Mouse (Mus musculus) midbrain, embryonic 15.5 days (tissue): ENCODE data around the gene Grm5. TPM values are rescaled to one million over a fixed set of nuclear protein-coding genes. Genes with fewer than 3 reads are reported as not detected.

ENCODE experiments used
- ATAC-seq: fragments of 200-750 bp; cut with Nextera tagmentation; replicated peaks from 2 replicates; pipeline ENCODE4 v1.8.0; 2017; ENCODE audit warnings: moderate TSS enrichment
- H3K27ac ChIP-seq: fragments of 300-500 bp; sonication (generic); 2 replicates; pipeline ENCODE4 v1.5.1; 2015; ENCODE audit warnings: mild to moderate bottlenecking, inconsistent platforms
- H3K27me3 ChIP-seq: fragments of 300-500 bp; sonication (generic); replicated peaks from 2 replicates; pipeline ENCODE4 v1.6.1; 2015; ENCODE audit warnings: inconsistent platforms
- H3K36me3 ChIP-seq: fragments of 300-500 bp; sonication (generic); replicated peaks from 2 replicates; pipeline ENCODE4 v1.6.1; 2015; ENCODE audit warnings: inconsistent platforms
- H3K4me1 ChIP-seq: fragments of 300-500 bp; sonication (generic); 2 replicates; pipeline ENCODE4 v1.6.1; 2015; ENCODE audit warnings: inconsistent platforms
- H3K4me2 ChIP-seq: fragments of 300-500 bp; sonication (generic); 2 replicates; pipeline ENCODE4 v1.6.1; 2015; ENCODE audit warnings: inconsistent platforms, mild to moderate bottlenecking, moderate library complexity
- H3K4me3 ChIP-seq: fragments of 300-500 bp; sonication (generic); 2 replicates; pipeline ENCODE4 v1.5.1; 2015; ENCODE audit warnings: mild to moderate bottlenecking, inconsistent platforms
- H3K9ac ChIP-seq: fragments of 300-500 bp; sonication (generic); 2 replicates; pipeline ENCODE4 v1.6.1; 2015; ENCODE audit warnings: mild to moderate bottlenecking, inconsistent platforms
- H3K9me3 ChIP-seq: fragments of 300-500 bp; sonication (generic); 2 replicates; pipeline ENCODE4 v1.6.1; 2016; ENCODE audit warnings: inconsistent platforms
- WGBS: fragments of 180-500 bp; shearing (Covaris S2); methylation state at CpG from one replicate; pipeline ENCODE4 v1.1.7; 2015; ENCODE audit warnings: mixed read lengths; 5-methylcytosine and 5-hydroxymethylcytosine counted together
- polyA plus RNA-seq: library from polyadenylated mRNA; unstranded; fragments of >200 nt; fragmentation: Nextera tagmentation; extraction: Ambion mirVana; gene quantifications from 2 replicates; pipeline ENCODE4 v1.2.1, GENCODE M21; 2015

The Grm5 gene
- polyA plus RNA-seq, 1 experiment from 2014 or later, result 47.6 TPM

GRCm38 (mm10) chr7:87718631-87719030, 134.7 kb downstream of the Grm5 start:
- no peaks in the 10 kb centered on the region for H3K36me3 ChIP-seq
- H3K9ac ChIP-seq, result no peak overlapping the region
- no peaks in the 10 kb centered on the region for H3K9me3 ChIP-seq
- no peak for ATAC-seq
- 76% methylated on average over 1 of the region's 1 CpGs for whole genome bisulfite sequencing
- no peak overlapping the region for H3K27ac ChIP-seq
- H3K4me3 ChIP-seq, result no peak overlapping the region
- H3K4me1 ChIP-seq, result no peaks in the 10 kb centered on the region
- H3K4me2 ChIP-seq, result no peak overlapping the region
- H3K27me3 ChIP-seq, result no peaks in the 10 kb centered on the region

GRCm38 (mm10) chr7:87734511-87734910, 150.5 kb downstream of the Grm5 start:
- Histone ChIP-seq H3K27ac (no peak overlapping the region), H3K9me3 (no peaks in the 10 kb centered on the region), H3K4me1 (no peaks in the 10 kb centered on the region), H3K4me2 (no peak overlapping the region), H3K36me3 (no peaks in the 10 kb centered on the region), H3K27me3 (no peaks in the 10 kb centered on the region), H3K9ac (no peak overlapping the region), H3K4me3 (no peak overlapping the region)
- no peak for ATAC-seq

GRCm38 (mm10) chr7:87761945-87762344, 178.0 kb downstream of the Grm5 start:
- H3K9ac ChIP-seq, result no peak overlapping the region
- no peaks in the 10 kb centered on the region for H3K4me1 ChIP-seq
- H3K4me2 ChIP-seq, result no peak overlapping the region
- H3K36me3 ChIP-seq, result no peaks in the 10 kb centered on the region
- no peak overlapping the region for H3K4me3 ChIP-seq
- H3K9me3 ChIP-seq, result no peaks in the 10 kb centered on the region
- 0 out of 2 replicates have a peak, but pooled peaks have one; percentile 60 for ATAC-seq
- H3K27me3 ChIP-seq, result no peaks in the 10 kb centered on the region
- WGBS, result 36% methylated on average over 2 of the region's 2 CpGs
- no peak overlapping the region for H3K27ac ChIP-seq

- ATAC-seq, result 0 out of 2 replicates have a peak, but pooled peaks have one; percentile 58
- Histone ChIP-seq H3K4me3 (no peak overlapping the region), H3K4me1 (no peaks in the 10 kb centered on the region), H3K27me3 (no peaks in the 10 kb centered on the region), H3K27ac (no peak overlapping the region), H3K4me2 (no peak overlapping the region), H3K36me3 (no peaks in the 10 kb centered on the region), H3K9ac (no peak overlapping the region), H3K9me3 (no peaks in the 10 kb centered on the region)
- WGBS, result 32% methylated on average over 3 of the region's 3 CpGs
Measured at GRCm38 (mm10) chr7:87762376-87762775, 178.4 kb downstream of the Grm5 start.

GRCm38 (mm10) chr7:87787560-87787959, 203.6 kb downstream of the Grm5 start:
- no peak for ATAC-seq
- 83% methylated on average over 1 of the region's 1 CpGs for WGBS
- no peaks in the 10 kb centered on the region for H3K27me3 ChIP-seq
- no peak overlapping the region for H3K27ac ChIP-seq
- no peaks in the 10 kb centered on the region for H3K4me1 ChIP-seq
- no peak overlapping the region for H3K9ac ChIP-seq
- H3K9me3 ChIP-seq, result no peaks in the 10 kb centered on the region
- H3K4me3 ChIP-seq, result no peak overlapping the region
- no peak overlapping the region for H3K4me2 ChIP-seq
- H3K36me3 ChIP-seq, result no peaks in the 10 kb centered on the region

GRCm38 (mm10) chr7:87788963-87789362, 205.0 kb downstream of the Grm5 start:
- H3K4me3 ChIP-seq, result no peak overlapping the region
- no peak overlapping the region for H3K4me2 ChIP-seq
- H3K27ac ChIP-seq, result no peak overlapping the region
- no peaks in the 10 kb centered on the region for H3K36me3 ChIP-seq
- H3K9me3 ChIP-seq, result no peaks in the 10 kb centered on the region
- H3K4me1 ChIP-seq, result no peaks in the 10 kb centered on the region
- no peak overlapping the region for H3K9ac ChIP-seq
- ATAC-seq, result no peak
- H3K27me3 ChIP-seq, result no peaks in the 10 kb centered on the region

- 68% methylated on average over 4 of the region's 4 CpGs for WGBS
- Histone ChIP-seq H3K36me3 (no peaks in the 10 kb centered on the region), H3K4me3 (no peak overlapping the region), H3K4me2 (no peak overlapping the region), H3K27ac (no peak overlapping the region), H3K9ac (no peak overlapping the region), H3K9me3 (no peaks in the 10 kb centered on the region), H3K27me3 (no peaks in the 10 kb centered on the region), H3K4me1 (no peaks in the 10 kb centered on the region)
- no peak for ATAC-seq
Measured at GRCm38 (mm10) chr7:87793896-87794295, 209.9 kb downstream of the Grm5 start.

GRCm38 (mm10) chr7:87824898-87825297, 240.9 kb downstream of the Grm5 start:
- no peaks in the 10 kb centered on the region for H3K36me3 ChIP-seq
- WGBS, result 80% methylated on average over 1 of the region's 1 CpGs
- no peak overlapping the region for H3K4me3 ChIP-seq
- H3K9me3 ChIP-seq, result no peaks in the 10 kb centered on the region
- no peak overlapping the region for H3K9ac ChIP-seq
- ATAC-seq, result no peak
- no peak overlapping the region for H3K4me2 ChIP-seq
- H3K27ac ChIP-seq, result no peak overlapping the region
- no peaks in the 10 kb centered on the region for H3K27me3 ChIP-seq
- no peaks in the 10 kb centered on the region for H3K4me1 ChIP-seq

GRCm38 (mm10) chr7:87834669-87835068, 250.7 kb downstream of the Grm5 start:
- H3K27ac ChIP-seq, result no peak overlapping the region
- no peaks in the 10 kb centered on the region for H3K4me1 ChIP-seq
- 69% methylated on average over 4 of the region's 4 CpGs for WGBS
- ATAC-seq, result no peak
- H3K9me3 ChIP-seq, result no peaks in the 10 kb centered on the region
- H3K9ac ChIP-seq, result no peak overlapping the region
- no peak overlapping the region for H3K4me3 ChIP-seq
- no peaks in the 10 kb centered on the region for H3K27me3 ChIP-seq
- H3K4me2 ChIP-seq, result no peak overlapping the region
- H3K36me3 ChIP-seq, result no peaks in the 10 kb centered on the region

GRCm38 (mm10) chr7:87838579-87838978, 254.6 kb downstream of the Grm5 start:
- no peak overlapping the region for H3K4me3 ChIP-seq
- no peak overlapping the region for H3K4me2 ChIP-seq
- H3K4me1 ChIP-seq, result no peaks in the 10 kb centered on the region
- H3K27ac ChIP-seq, result no peak overlapping the region
- no peak for ATAC-seq
- 85% methylated on average over 1 of the region's 1 CpGs for WGBS
- H3K9me3 ChIP-seq, result no peaks in the 10 kb centered on the region
- no peaks in the 10 kb centered on the region for H3K27me3 ChIP-seq
- no peaks in the 10 kb centered on the region for H3K36me3 ChIP-seq
- no peak overlapping the region for H3K9ac ChIP-seq

GRCm38 (mm10) chr7:87843496-87843895, 259.5 kb downstream of the Grm5 start:
- no peak overlapping the region for H3K27ac ChIP-seq
- H3K4me2 ChIP-seq, result no peak overlapping the region
- no peaks in the 10 kb centered on the region for H3K36me3 ChIP-seq
- H3K4me3 ChIP-seq, result no peak overlapping the region
- ATAC-seq, result no peak
- H3K4me1 ChIP-seq, result no peaks in the 10 kb centered on the region
- H3K9me3 ChIP-seq, result no peaks in the 10 kb centered on the region
- no peak overlapping the region for H3K9ac ChIP-seq
- H3K27me3 ChIP-seq, result no peaks in the 10 kb centered on the region

GRCm38 (mm10) chr7:87846082-87846481, 262.1 kb downstream of the Grm5 start:
- H3K27me3 ChIP-seq, result no peaks in the 10 kb centered on the region
- no peaks in the 10 kb centered on the region for H3K36me3 ChIP-seq
- no peak overlapping the region for H3K4me2 ChIP-seq

GRCm38 (mm10) chr7:87925956-87926355, 342.0 kb downstream of the Grm5 start:
- Histone ChIP-seq H3K9ac (no peak overlapping the region), H3K9me3 (no peaks in the 10 kb centered on the region), H3K27ac (peak overlapping the region; percentile 48), H3K4me2 (no peak overlapping the region), H3K4me3 (no peak overlapping the region), H3K27me3 (no peaks in the 10 kb centered on the region), H3K36me3 (no peaks in the 10 kb centered on the region), H3K4me1 (peaks cover 6% of the 10 kb centered on the region; the same call in 1 of the 2 replicates)
- WGBS, result 59% methylated on average over 5 of the region's 5 CpGs
- peak; percentile 86 for ATAC-seq

More at GRCm38 (mm10) chr7:87846082-87846481, 262.1 kb downstream of the Grm5 start:
- H3K4me1 ChIP-seq, result no peaks in the 10 kb centered on the region
- H3K9ac ChIP-seq, result no peak overlapping the region
- H3K9me3 ChIP-seq, result no peaks in the 10 kb centered on the region
- no peak overlapping the region for H3K4me3 ChIP-seq
- no peak overlapping the region for H3K27ac ChIP-seq
- ATAC-seq, result no peak

GRCm38 (mm10) chr7:87937415-87937814, 353.4 kb downstream of the Grm5 start:
- Histone ChIP-seq H3K9me3 (no peaks in the 10 kb centered on the region), H3K27ac (no peak overlapping the region), H3K9ac (no peak overlapping the region), H3K27me3 (no peaks in the 10 kb centered on the region), H3K4me1 (peaks cover 3% of the 10 kb centered on the region; the same call in 1 of the 2 replicates), H3K4me3 (no peak overlapping the region), H3K4me2 (no peak overlapping the region), H3K36me3 (no peaks in the 10 kb centered on the region)
- no peak for ATAC-seq
- WGBS, result 25% methylated on average over 1 of the region's 1 CpGs
